Mouse (Mus musculus) adrenal gland, postnatal 4 days (tissue): ENCODE results near the gene Tspan5. TPM values are rescaled to one million over a fixed set of nuclear protein-coding genes. Genes with fewer than 3 reads are reported as not detected.
A peak's percentile ranks its signal among the peaks of the same experiment; 100 is the strongest.

Source experiments
- DNase-seq, 2 experiments: peaks; one replicate each; pipeline ENCODE4 v3.0.0; 2021 to 2022; ENCODE audit warnings: low spot score in 2 of 2, mixed read lengths in 2 of 2
- long read RNA-seq, 2 experiments: library from polyadenylated mRNA; stranded (forward); transcript quantifications; one replicate each; pipeline ENCODE4 v2.0.0; 2021
- total RNA-seq, 2 experiments: library from RNA; stranded (reverse); gene quantifications; 2 replicates each; pipeline ENCODE4 v1.2.3; 2021

Gene Tspan5
- total RNA-seq = 10 to 100 TPM; 39.3 to 40.5 TPM
- long read RNA-seq, experiment 1, full-length matches to known transcripts = 23 of 29 reads
- long read RNA-seq, experiment 1, partial matches to known transcripts = 0 of 29 reads
- long read RNA-seq, experiment 1, other reads (novel, unspliced or antisense) = 6 of 29 reads
- long read RNA-seq, experiment 2, full-length matches to known transcripts = 27 of 42 reads
- long read RNA-seq, experiment 2, partial matches to known transcripts = 9 of 42 reads
- long read RNA-seq, experiment 2, other reads (novel, unspliced or antisense) = 6 of 42 reads

DNA sequence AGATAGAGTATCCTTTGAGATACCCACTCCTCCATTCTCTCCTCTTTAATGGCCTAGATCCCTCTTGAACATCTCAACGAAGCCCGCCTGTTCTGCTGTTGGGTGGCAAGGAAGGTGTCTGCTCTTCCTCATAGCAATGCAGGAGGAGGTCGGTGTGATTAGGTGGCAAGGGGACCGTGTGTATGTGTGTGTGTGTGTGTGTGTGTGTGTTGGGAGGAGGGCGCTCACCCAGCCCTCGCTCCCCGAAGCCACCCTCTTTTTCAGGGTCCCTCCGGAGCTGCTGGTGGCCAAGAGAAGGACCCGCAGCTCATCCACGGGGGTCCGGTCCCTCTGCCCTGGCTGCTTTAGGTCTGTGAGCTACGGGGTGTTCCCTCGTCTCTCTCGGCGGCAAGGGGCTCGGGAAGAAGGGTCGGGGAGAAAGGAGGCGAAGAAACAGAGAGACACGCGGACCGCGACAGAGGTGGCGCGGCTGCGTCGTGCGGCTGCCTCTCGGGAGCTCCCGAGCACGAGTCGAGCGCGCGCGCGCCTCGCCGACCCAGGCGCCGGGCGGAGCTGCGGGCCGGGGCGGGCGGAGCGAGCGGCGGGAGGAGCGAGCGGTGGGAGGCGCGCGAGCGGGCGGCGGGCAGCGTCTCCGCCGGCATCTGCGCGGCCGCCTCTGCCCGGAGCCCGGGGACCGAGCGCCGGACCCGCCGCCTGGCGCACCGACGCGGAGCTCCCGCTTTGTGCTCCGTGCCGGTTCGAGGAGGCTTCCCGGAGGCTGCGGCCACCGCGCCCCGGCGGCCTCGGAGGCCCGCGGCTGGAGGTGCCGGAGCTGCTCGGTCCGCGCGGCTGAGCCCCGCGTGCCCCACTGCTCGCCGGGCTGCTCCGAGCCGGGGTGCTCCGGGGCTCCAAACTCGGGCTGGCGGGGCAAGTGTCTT, at the start of gene Tspan5:
Tspan5 (plus strand) TSS at position 547 of the 917 bp plus-strand sequence.
- peak; percentile 50 to 57 for DNase-seq

DNA sequence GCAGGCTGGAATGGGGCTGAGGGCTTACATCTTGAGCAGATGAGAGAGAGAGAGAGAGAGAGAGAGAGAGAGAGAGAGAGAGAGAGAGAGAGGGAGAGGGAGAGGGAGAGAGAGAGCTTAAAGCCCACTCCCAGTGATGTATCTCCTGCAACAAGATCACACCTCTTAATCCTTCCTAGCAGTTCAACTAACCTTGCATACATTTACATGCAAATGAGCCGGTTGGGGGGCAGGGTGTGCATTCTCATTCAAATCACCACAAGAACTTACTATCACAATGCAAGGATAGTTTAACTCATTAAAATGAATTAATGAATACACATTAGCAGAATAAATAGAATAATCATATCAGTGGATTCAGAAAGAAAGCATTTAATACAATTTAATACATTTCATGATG, 49.7 kb upstream of the Tspan5 start:
- no peak for DNase-seq

DNA sequence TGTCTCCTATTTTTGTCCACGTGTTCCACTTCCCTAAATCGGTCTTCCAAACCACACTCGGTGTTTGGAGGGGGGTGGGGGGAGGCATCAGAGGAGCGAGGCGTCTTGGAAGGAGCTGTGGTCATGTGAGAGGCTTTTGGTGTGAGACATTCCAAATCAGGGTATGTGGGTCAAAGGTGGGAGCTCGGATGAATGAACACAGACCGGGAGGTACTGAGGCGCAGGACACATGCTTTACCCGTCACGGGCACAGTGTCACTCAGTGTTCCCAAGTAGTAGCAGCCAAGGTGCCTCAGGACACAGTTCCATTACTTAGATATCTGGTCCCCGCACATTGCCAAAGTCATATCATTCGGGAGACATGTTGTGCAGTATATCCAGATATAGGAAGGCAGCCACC, 38.6 kb upstream of the Tspan5 start:
- DNase-seq = no peak

DNA sequence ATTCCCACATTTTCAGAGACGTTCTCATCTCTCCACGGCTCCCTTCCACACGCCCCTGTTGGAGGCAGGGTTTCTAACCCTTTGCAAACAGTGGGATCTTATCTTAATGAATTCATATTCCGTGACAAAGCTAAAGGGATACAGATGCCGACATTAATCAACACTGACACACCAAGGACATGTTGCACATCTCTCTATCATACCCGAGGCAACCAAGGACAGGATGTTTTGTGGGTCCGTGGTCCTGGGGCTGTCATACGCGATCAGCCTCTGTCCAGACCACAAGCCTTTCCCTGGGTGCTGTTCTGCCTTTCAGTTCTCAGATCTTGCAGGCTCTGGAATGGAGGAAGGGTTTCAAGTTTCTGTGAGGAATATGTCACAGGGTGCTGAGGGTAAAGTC, 37.5 kb upstream of the Tspan5 start:
- no peak for DNase-seq

DNA sequence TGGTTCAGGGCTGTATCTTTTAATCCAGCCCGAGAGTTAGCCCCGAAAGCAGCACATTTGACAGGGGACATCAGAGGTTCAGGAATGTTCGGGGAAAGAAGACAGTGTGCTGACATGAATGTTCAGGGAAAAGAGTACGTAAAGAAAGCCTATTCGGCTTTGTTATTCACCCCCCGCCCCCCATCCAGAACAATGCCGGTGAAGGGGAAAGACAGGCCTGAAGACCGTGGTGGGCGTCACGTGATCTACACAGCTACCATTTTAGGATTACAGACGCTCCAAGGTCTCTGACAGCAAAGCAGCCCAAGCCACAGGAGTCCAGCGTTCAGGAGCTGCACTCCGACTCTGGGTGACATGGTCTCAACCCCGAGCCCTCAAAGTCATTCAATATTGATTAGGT, 36.1 kb upstream of the Tspan5 start:
- DNase-seq = no peak

DNA sequence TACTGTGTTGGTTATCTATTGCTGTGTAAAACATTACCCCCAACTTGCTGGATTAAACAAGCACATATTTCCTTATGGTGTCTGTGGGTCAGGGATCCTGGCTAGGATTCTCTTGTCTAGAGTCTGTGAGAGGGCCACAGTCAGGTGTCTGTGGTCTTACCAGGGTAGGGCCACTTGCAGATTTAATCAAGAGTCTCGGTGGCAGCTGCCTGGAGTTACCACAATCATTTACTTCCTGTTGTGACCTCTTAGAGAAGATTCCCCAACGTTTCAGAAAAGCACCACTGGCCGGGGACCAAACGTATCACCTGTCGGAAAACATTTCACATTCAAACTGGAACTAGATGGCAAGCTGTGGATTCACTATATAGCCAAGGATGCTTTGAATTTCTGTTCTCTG, 32.8 kb upstream of the Tspan5 start:
- no peak for DNase-seq

- DNase-seq = no peak
Measured at GRCm38 (mm10) chr3:138711971-138712370, 30.0 kb upstream of the Tspan5 start.

DNA sequence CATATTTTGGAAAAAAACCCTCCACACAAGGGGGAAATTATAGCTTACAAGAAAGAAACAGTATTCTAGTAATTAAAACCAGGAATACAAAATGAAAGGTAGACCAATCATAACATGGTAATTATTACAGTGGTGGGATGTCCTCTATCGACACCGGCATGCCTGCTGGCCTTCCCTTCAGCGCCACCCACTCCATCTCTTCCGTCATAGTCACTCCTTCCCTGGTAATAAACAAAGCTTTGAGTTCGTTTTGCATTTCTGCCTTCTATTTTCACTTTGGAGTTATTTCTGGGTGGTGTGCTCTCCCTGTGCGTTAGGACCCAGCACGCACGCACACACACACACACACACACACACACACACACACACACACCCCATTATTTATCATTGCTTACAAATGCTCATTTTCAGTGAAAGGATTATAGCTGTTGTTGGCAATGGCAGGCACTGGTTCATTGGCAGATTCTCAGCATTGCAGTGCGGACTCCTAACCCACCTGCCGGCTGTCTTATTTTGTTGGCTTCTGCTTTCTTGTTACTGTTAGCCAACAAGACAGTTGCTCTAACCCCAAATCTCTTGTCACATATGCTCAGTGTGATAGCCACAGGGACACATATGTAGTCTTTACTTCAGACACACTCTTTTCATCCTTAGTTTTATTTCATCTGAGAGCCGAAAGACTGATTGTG, 29.4 kb upstream of the Tspan5 start:
- DNase-seq = no peak

GRCm38 (mm10) chr3:138713141-138713540, 28.9 kb upstream of the Tspan5 start:
- DNase-seq = no peak

DNA sequence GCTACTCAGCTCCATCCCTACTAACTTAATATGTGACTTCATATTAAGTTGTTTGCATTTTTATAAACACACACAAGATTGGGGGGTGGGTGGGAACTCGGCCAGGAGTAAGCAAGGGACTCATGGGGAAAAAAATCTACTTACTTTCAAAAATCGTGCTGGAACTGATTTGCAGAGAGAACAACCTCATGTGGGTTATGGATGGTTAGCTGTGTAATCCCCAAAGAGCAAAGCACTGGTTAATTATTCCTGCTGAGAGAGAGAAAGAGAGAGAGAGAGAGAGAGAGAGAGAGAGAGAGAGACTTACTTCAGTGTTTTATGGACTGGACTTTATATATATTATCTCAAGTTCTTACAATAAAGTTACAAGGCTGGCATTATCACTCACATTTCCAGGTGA, 27.2 kb upstream of the Tspan5 start:
- DNase-seq = no peak

DNA sequence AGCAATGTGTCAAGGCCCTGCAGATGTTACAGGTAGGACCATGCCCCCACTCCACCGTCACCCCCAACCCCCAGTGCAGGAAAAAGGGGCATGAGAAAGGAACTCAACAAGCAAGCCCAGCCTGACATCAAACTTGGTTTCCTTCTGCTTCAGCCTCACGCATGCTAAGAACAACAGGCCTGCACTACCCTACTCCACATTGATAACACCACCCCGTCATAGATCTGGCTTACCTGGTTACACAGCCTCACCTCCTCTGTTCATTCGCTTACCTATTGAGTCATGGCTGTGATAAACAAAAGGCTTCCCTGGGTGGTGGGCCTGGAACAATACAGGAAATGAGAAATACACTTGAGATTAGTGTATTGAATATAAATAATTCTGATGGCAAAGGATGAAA, 26.8 kb upstream of the Tspan5 start:
- no peak for DNase-seq

GRCm38 (mm10) chr3:138717040-138717439, 25.0 kb upstream of the Tspan5 start:
- DNase-seq = no peak

GRCm38 (mm10) chr3:138722152-138722551, 19.8 kb upstream of the Tspan5 start:
- no peak for DNase-seq

DNA sequence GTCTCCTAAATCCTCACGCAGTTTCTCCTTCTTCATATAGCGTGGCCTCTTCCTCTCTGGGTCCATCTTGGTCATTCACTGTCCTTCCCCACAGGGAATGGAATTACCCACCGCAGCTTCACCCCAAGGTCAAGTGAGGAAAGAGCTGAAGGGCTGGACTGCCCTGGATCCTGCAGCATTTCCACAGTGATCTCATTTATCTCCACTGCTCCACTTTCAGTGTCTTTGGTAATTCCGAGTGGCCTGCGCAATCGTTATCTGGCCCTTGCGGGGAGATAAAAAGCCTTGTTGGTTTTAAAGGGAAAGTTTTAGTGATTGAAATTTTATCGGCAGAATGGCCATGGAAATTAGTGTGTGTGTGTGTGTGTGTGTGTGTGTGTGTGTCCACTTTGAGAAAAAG, 14.4 kb upstream of the Tspan5 start:
- peak in 1 of 2 experiments; percentile 12 for DNase-seq

- DNase-seq = no peak
Measured at GRCm38 (mm10) chr3:138728840-138729239, 13.2 kb upstream of the Tspan5 start.

DNA sequence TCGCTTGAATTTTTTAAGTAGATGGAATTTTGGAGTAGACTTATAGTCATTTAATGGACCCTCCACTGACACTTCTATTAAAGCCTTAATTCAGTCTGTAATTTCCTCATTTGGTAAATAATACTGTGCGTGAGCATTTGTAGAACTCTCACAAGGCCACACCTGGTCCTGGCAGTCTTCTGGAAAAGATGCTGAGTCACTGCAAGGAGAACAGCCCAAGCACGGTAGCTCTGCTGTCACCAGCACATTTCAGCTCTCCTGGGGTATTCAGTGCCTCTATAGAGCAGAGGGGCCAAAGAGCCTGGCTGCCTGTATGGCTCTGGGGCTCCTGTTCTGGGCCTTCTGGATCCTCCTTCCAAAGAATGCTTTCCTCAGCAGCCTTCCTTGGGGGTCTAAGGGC, 11.2 kb upstream of the Tspan5 start:
- DNase-seq = no peak

DNA sequence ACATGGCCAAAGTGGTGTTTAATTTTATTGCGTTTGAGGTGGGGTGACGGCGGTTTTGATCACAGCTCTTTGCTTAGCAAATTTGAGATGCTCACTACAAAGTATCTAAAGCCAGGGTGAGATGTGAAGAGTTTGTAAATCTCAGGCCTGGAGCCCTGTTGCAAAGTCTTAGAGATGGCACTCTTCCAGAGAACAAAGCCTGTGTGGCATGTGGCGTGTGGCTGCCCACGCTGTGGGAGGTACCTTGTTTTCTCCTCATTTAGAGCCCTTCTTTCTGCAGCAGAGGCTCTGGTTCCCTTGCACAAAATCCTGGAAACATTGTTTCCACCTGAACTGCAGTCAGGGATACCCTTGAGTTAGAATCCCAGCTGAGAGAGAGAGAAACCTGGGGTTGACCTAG, 6.2 kb upstream of the Tspan5 start:
- DNase-seq = no peak

DNA sequence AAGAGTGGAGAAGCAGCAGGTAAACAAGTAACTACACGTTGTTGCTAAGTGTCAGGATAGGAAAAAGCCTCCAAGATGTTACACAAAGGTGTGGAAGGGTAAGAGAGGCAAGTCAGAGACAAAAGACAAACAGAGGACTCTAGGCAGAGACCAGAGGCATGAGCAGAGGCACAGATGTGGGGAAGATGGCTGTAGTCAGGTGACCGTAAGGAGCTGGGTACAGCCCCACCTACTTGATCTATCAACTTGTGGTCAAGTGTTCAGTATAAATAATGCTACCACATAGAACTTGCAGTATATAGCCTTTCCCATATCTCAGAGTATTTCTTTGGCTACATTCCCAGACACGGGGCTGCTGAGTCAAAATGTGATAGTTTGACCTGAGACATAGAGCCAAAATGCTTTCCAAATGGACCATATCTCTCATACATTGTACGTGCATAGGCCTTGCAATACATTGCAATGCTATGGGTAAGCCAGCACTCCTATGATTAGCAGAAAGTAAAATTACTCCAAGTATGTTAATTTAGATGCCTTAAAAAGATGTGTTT, 2.8 kb upstream of the Tspan5 start:
- no peak for DNase-seq

- no peak for DNase-seq
Measured at GRCm38 (mm10) chr3:138740291-138740690, 1.7 kb upstream of the Tspan5 start.

DNA sequence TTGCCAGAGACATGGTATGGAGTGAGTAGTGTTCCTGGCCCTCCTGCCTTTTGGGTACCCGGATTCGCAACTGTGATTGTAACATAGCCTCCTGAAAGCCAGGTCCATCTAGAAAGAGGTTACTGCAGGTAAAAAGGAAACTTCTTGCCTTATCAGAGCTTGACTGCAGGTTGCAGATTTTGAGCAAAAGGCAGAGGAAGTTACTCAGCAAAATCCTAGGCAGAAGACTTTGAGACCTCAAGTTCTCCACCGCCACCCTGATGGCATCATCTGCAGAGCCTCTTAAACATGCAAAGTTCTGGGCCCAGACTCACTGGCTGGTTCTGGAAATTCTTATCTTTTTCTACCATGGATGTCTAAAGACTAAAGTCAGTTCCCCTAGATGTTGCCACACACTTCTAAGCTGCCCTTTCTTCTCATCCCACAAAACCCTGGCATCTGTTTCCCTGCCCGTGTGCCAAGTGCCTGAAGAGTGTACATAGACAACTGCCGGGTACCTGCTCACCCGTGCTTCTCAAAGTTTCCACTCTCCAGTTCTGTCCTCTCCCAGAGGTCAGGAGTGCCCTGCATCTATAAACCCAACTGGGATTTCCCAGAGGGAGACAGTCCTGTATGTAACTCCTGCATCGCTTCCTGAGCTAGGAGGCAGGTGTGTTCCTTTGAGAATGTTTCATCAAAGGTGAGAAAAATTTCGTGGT, 1.0 kb upstream of the Tspan5 start:
- no peak for DNase-seq

DNA sequence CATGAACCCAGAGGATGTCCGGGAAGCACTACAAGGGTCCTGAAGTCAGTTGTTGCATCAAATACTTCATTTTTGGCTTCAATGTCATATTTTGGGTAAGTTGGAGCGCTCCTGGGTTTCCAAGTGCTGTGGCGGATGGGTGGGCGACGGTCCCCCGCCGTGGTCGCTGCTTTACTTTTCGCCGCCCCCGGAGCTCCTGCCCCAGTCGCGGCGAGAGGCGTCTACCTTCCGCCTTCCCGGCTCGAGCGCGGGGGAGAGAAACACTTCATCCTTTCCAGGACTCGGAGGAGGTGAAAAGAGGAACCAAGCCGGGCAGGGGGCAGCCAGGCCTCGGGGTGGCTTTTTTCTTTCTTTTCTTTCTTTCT, 553 bp downstream of the Tspan5 start:
- DNase-seq = no peak
